Mouse (Mus musculus): Measurements from ENCODE around the gene Mrc2. TPM values are rescaled to one million over a fixed set of nuclear protein-coding genes. Genes with fewer than 3 reads are reported as not detected.

Mrc2 gene
- total and polyA plus RNA-seq, 2 experiments from 2014 or later = 3.0 to 22.6 TPM

DNA sequence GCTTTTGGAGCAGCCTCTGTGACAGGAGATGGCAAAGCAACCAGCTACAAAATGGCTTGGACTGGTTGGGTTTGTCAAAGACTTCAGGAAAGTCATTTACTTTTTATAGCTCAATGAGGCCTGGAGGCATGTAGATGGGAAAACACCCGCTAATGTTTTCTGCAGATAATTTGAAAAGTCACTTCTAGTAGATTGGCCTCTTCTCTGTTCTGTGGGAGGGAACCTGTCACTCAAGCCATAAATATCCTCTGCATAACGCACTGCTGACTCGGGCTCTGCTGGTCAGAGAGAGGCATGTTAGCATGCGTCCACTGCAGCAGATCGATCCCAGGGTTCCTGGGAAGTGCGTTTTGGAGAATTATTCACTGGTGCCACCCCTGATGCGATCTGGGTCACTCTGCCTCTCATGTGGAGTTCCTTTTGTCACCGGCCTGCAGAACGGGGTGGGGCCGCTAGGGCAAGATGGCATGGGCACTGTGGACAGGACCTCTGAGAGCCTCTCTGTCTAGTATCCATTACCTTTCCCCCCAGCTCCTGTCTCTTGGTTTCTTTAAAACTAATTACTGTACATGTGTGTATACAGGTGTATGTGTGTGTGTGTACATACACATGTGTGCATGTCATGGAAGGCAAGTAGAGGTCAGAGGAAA, 82.2 kb downstream of the Mrc2 start:
- no peak overlapping the region for H3K4me2 ChIP-seq (ENCODE audit: low read depth, low read length)

DNA sequence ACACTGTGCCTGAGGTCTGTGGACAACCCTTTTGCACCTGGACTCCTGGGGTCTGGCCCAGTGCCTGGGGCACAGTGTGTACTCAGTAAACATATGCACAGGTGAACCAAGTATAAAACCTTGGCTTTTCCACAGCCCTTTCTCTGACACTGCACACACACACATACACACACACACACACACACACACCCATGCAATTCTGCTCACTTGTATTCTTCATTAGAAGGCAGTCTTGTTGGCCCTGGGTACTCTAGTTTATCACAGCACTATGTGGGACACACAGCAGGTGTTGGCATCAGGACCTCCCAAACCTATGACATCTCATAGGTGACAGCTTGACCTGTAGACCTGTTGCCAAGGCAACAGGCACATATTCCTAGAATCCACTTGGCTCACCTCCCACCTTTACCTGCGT, 83.4 kb downstream of the Mrc2 start:
- H3K9me3 ChIP-seq (replicated peaks; ENCODE audit: control insufficient read depth, low read length) = no peaks in the 10 kb centered on the region
- no peak overlapping the region for H3K4me2 ChIP-seq (ENCODE audit: low read depth, low read length)
- H3K4me3 ChIP-seq (ENCODE audit: low read depth, low read length) = no peak overlapping the region
- H3K27ac ChIP-seq (ENCODE audit: low read depth) = no peak overlapping the region
- DNase-seq (ENCODE audit: low spot score) (no peak), ATAC-seq (ENCODE audit: insufficient read depth, low read depth) (no peak)
- TF ChIP-seq CTCF (IDR thresholded peaks at IDR 0.05; ENCODE audit: low read depth) = no peak
- WGBS = 91% methylated on average over 1 of the region's 1 CpGs
- H3K36me3 ChIP-seq (replicated peaks; ENCODE audit: control insufficient read depth, insufficient read depth, low read length) = no peaks in the 10 kb centered on the region
- H3K9ac ChIP-seq (replicated peaks; ENCODE audit: low read depth, low read length) = no peak overlapping the region
- no peaks in the 10 kb centered on the region for H3K27me3 ChIP-seq (ENCODE audit: control insufficient read depth, insufficient read depth, low read length)
- peaks cover 12% of the 10 kb centered on the region for H3K4me1 ChIP-seq (ENCODE audit: control insufficient read depth, insufficient read depth)

More for the DNA sequence above, 82.2 kb downstream of the Mrc2 start:
- ATAC-seq (ENCODE audit: insufficient read depth, low read depth) = peak; percentile 73
- Histone ChIP-seq H3K4me3 (ENCODE audit: low read depth, low read length) (no peak overlapping the region), H3K27me3 (ENCODE audit: control insufficient read depth, insufficient read depth, low read length) (no peaks in the 10 kb centered on the region), H3K9ac (replicated peaks; ENCODE audit: low read depth, low read length) (no peak overlapping the region), H3K27ac (ENCODE audit: low read depth) (peak overlapping the region; percentile 67), H3K4me1 (ENCODE audit: control insufficient read depth, insufficient read depth) (peaks cover 12% of the 10 kb centered on the region), H3K36me3 (replicated peaks; ENCODE audit: control insufficient read depth, insufficient read depth, low read length) (no peaks in the 10 kb centered on the region), H3K9me3 (replicated peaks; ENCODE audit: control insufficient read depth, low read length) (no peaks in the 10 kb centered on the region)
- TF ChIP-seq EP300 (IDR thresholded peaks at IDR 0.05; ENCODE audit: low read depth) (no peak), CTCF (IDR thresholded peaks at IDR 0.05; ENCODE audit: low read depth) (no peak)
- WGBS = 43% methylated on average over 10 of the region's 10 CpGs
- DNase-seq (ENCODE audit: low spot score) = peak; percentile 76

- Histone ChIP-seq H3K9ac (replicated peaks; ENCODE audit: low read depth, low read length) (no peak overlapping the region), H3K36me3 (replicated peaks; ENCODE audit: control insufficient read depth, insufficient read depth, low read length) (no peaks in the 10 kb centered on the region), H3K9me3 (replicated peaks; ENCODE audit: control insufficient read depth, low read length) (no peaks in the 10 kb centered on the region), H3K4me1 (ENCODE audit: control insufficient read depth, insufficient read depth) (no peaks in the 10 kb centered on the region), H3K4me3 (ENCODE audit: low read depth, low read length) (no peak overlapping the region), H3K27me3 (ENCODE audit: control insufficient read depth, insufficient read depth, low read length) (no peaks in the 10 kb centered on the region), H3K4me2 (ENCODE audit: low read depth, low read length) (no peak overlapping the region), H3K27ac (ENCODE audit: low read depth) (no peak overlapping the region)
- no peak for DNase-seq (ENCODE audit: low spot score)
- no peak for ATAC-seq (ENCODE audit: insufficient read depth, low read depth)
- TF ChIP-seq EP300 (IDR thresholded peaks at IDR 0.05; ENCODE audit: low read depth) (no peak), CTCF (IDR thresholded peaks at IDR 0.05; ENCODE audit: low read depth) (no peak)
- WGBS = 92% methylated on average over 9 of the region's 9 CpGs
Observed at GRCm38 (mm10) chr11:105385266-105385665, 92.8 kb downstream of the Mrc2 start.

GRCm38 (mm10) chr11:105388636-105389035, 96.2 kb downstream of the Mrc2 start:
- Histone ChIP-seq H3K27ac (ENCODE audit: low read depth) (no peak overlapping the region), H3K4me3 (ENCODE audit: low read depth, low read length) (no peak overlapping the region), H3K27me3 (ENCODE audit: control insufficient read depth, insufficient read depth, low read length) (no peaks in the 10 kb centered on the region), H3K9ac (replicated peaks; ENCODE audit: low read depth, low read length) (no peak overlapping the region), H3K36me3 (replicated peaks; ENCODE audit: control insufficient read depth, insufficient read depth, low read length) (no peaks in the 10 kb centered on the region), H3K4me2 (ENCODE audit: low read depth, low read length) (no peak overlapping the region), H3K4me1 (ENCODE audit: control insufficient read depth, insufficient read depth) (no peaks in the 10 kb centered on the region), H3K9me3 (replicated peaks; ENCODE audit: control insufficient read depth, low read length) (no peaks in the 10 kb centered on the region)
- no peak for DNase-seq (ENCODE audit: low spot score)
- no peak for ATAC-seq (ENCODE audit: insufficient read depth, low read depth)
- TF ChIP-seq CTCF (IDR thresholded peaks at IDR 0.05; ENCODE audit: low read depth) (no peak), EP300 (IDR thresholded peaks at IDR 0.05; ENCODE audit: low read depth) (no peak)
- WGBS = 68% methylated on average over 2 of the region's 2 CpGs

GRCm38 (mm10) chr11:105390290-105390689, 97.8 kb downstream of the Mrc2 start:
- Histone ChIP-seq H3K4me1 (ENCODE audit: control insufficient read depth, insufficient read depth) (no peaks in the 10 kb centered on the region), H3K36me3 (replicated peaks; ENCODE audit: control insufficient read depth, insufficient read depth, low read length) (no peaks in the 10 kb centered on the region), H3K4me3 (ENCODE audit: low read depth, low read length) (no peak overlapping the region), H3K9me3 (replicated peaks; ENCODE audit: control insufficient read depth, low read length) (no peaks in the 10 kb centered on the region), H3K9ac (replicated peaks; ENCODE audit: low read depth, low read length) (no peak overlapping the region), H3K27me3 (ENCODE audit: control insufficient read depth, insufficient read depth, low read length) (no peaks in the 10 kb centered on the region), H3K4me2 (ENCODE audit: low read depth, low read length) (no peak overlapping the region), H3K27ac (ENCODE audit: low read depth) (no peak overlapping the region)
- DNase-seq (ENCODE audit: low spot score) (no peak), ATAC-seq (ENCODE audit: insufficient read depth, low read depth) (no peak)
- TF ChIP-seq CTCF (IDR thresholded peaks at IDR 0.05; ENCODE audit: low read depth) (no peak), EP300 (IDR thresholded peaks at IDR 0.05; ENCODE audit: low read depth) (no peak)
- 82% methylated on average over 7 of the region's 7 CpGs for WGBS

Other genes starting within 250 kb of the Mrc2 start
- not detected in 2 replicates for gene Efcab3, start 229.1 kb upstream of the Mrc2 start, total RNA-seq (2014; rRNA removed; ENCODE audit: low replicate concordance)
- gene Efcab3, start 229.1 kb upstream of the Mrc2 start, polyA plus RNA-seq (2015; fragmentation: Nextera tagmentation; extraction: Ambion mirVana) = not detected in 2 replicates
- gene Mettl2, start 166.2 kb upstream of the Mrc2 start, total RNA-seq (2014; rRNA removed; ENCODE audit: low replicate concordance) = 15.5 and 20.2 TPM in 2 replicates
- gene Mettl2, start 166.2 kb upstream of the Mrc2 start, polyA plus RNA-seq (2015; fragmentation: Nextera tagmentation; extraction: Ambion mirVana) = 13.3 and 14.9 TPM in 2 replicates
- not detected in 2 replicates for gene Gm10842, start 145.8 kb upstream of the Mrc2 start, total RNA-seq (2014; rRNA removed; ENCODE audit: low replicate concordance)
- not detected in 2 replicates for gene Gm10842, start 145.8 kb upstream of the Mrc2 start, polyA plus RNA-seq (2015; fragmentation: Nextera tagmentation; extraction: Ambion mirVana)
- 22.5 and 50.4 TPM in 2 replicates for gene Tlk2, start 113.8 kb upstream of the Mrc2 start, total RNA-seq (2014; rRNA removed; ENCODE audit: low replicate concordance)
- gene Tlk2, start 113.8 kb upstream of the Mrc2 start, polyA plus RNA-seq (2015; fragmentation: Nextera tagmentation; extraction: Ambion mirVana) = 10.7 and 10.9 TPM in 2 replicates
- not detected in 2 replicates for gene March10, start 164.1 kb downstream of the Mrc2 start, total RNA-seq (2014; rRNA removed; ENCODE audit: low replicate concordance)
- gene March10, start 164.1 kb downstream of the Mrc2 start, polyA plus RNA-seq (2015; fragmentation: Nextera tagmentation; extraction: Ambion mirVana) = not detected in 2 replicates